Mouse (Mus musculus) hindlimb bud, embryonic 11.5 days (tissue): ENCODE data around the gene Jazf1.

Experiments
- DNase-seq: peaks from one replicate; pipeline ENCODE4 v3.0.0-alpha.2; 2012; ENCODE audit warnings: low read depth, low spot score; ENCODE audit errors: extremely low spot score

The Jazf1 gene

DNA sequence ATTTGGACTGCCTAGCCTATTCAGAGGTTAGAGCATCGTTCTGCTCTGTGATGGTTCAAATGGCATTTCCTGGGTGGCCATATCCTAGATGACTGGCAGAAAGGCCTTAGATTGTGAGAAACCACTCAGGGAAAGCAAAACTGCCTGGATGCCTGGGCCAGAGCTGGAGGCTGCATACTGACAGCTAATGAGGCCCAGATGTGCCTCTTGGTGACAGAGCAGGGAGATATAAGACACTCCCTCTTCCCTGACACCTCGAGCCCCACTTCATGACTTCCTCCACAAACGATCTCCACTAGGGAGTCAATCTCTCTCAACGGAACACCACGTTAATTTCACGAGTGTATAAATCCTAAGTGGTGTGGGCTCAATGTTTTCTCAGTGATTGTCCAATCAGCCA lies 207.7 kb downstream of the Jazf1 start:
- no peak for DNase-seq

DNA sequence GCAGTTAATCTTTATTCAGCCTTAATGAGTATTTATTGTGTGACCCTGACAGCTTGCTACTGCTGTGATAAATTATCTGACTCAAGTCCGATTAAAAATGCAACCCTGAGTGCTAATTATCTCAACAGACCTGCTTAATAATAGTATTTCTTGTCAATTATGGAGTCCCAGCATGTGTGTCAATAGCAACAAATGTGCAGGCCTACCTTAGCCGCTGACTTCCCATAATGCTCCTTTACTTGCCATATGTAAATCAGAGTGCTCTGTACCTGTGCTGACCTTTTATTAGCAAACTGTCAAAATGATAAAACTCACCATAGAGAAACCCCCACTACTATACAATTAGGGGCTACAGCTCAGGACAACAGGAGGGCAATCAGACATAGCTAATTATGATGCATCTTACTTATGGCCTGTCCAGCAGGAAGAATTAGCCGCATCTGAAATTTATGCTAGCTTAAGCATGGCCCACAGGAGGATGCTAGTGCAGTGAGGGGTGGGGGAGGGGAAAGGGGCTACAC lies 209.5 kb downstream of the Jazf1 start:
- DNase-seq, result no peak

DNA sequence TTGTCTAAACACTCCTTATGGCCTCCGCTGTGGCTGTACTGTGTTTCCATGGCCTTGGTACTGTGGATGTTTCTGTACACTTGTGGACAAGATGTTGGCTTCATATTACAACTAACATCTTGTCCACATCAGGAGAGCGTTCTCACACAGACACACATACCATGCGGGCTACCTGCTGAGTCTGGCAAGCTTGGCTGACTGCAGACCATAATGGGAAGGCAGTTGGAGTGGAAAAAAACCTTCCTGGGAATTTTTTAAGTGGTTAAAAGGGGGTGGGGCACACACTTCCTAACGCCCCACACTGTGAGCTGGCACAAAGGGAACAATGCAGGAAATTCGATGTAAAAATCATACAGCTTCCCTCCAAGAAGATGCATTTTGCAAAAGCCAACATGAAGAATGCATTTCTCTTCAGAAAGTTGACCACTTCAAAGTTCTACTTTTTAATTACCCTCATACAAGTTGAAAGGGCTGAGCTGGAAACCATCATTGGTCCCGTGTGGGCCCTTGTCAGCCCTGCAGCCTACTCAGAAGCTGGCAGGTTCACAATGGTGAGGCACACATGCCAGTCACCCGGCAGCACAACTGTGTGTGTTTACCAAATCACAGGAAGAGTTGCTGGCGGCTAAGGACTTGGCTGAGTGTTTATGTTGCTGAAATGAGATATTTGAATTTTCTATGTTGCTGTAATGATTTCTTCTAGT lies 215.9 kb downstream of the Jazf1 start:
- DNase-seq, result no peak

DNA sequence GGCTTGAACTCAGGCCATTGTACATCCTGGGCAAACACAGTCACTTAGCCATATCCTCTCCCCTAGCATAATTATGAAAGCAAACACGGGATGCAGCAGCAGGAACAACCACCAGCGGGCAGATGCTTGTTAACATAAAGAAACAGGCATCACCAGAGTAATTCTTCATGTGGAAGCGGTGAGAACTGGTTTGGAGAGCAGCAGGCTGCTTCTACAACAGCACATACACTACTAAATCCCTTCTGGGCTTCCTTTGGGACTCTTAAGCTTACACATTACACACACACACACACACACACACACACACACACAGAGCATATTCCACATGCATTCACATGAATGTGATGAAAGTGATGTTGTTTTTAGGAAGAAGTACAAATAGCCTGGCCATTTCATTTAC lies 216.5 kb downstream of the Jazf1 start:
- no peak for DNase-seq

DNA sequence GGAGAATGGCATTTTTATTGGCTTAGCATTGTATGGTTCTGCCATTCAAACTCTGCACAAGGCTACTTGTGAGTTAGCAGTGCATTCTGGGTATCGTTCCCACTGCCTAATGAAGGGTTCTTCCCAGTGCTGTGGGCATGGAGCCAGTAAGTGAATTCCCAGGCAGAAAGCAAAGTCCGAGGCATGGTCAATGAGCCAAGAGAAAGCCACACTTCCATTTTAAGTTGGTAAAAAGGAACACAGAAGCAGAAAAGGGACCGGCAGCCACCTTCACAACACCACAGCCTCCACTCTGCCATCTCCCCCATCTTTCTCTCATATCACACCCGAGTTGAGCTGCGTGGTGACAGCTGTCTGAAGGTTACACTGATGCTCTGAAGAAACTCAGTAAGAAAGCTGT lies 217.4 kb downstream of the Jazf1 start:
- DNase-seq, result no peak

DNA sequence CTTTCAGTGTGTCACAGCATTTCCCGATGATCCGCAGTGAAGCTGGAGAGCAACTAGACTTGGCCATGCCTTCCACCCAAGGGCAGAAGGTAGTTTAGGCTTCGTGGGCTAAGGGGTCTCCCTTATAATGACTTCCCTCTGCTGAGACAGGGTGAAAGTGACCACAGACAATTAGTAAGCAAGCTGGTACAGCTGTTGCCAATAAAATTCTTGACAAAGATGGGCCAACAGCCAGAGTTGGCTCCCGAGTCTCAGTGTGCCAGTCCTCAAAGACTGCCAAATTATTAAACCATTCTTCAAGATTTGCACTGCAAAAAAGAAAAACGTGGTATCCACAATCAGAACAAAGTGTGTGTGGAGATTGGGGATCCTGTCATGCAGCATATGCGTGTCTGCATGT lies 220.2 kb downstream of the Jazf1 start:
- no peak for DNase-seq

DNA sequence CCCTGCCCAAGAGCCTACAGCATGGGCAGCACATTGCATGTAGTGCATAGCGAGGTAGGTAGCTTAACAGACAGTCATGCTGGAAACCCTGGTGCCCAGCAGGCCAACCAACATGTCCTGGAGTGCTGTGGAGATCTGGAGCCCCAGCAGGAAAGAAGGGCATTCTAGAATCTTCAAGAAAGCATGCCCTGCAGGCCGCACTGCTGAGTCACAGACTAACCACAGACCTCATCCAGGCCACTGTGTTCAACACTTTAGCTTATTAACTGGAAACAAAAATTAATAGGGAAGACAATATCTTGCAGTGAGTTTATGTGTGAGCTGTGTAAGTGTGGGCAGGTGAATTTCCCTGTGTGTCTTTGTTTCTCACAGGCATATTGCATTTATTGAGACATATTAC lies 222.1 kb downstream of the Jazf1 start:
- DNase-seq, result no peak

DNA sequence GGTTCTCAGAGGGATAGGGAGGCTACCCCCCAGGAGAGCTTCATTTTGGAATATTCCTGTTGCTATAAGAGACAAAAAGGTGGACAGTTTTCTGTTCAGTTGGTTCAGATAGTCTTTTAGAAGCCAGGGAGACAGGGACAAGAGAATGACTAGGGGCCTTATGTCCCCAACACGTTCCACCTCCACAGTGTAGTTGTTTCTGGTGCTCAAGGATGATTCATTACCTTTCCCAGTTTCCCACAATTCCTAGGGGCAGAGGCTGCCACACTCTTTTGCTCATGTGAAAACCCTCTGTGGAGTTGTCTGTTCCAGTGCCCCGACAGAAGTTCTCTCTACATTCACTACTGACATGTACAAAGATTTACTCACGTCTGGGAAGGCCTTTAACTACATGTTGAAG lies 223.7 kb downstream of the Jazf1 start:
- no peak for DNase-seq

DNA sequence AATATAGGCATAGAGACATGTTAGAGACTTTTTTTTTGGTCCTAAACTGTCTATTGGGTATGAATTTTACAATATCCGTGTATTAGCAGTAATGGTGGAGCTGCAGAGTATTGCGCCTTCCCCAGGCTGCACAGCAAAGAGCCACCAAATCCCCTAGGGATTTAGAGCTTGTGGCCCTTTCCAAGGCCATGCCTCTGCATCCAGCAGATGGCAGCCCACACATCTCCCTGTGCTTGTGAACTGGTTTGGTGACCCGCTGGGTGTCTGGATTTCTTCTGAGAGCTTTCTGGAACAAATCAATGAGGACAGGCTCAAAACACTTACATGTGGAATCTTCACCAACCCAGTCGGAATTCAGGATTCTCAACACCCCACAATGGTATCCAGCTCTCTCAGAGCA lies 225.4 kb downstream of the Jazf1 start:
- DNase-seq, result no peak

DNA sequence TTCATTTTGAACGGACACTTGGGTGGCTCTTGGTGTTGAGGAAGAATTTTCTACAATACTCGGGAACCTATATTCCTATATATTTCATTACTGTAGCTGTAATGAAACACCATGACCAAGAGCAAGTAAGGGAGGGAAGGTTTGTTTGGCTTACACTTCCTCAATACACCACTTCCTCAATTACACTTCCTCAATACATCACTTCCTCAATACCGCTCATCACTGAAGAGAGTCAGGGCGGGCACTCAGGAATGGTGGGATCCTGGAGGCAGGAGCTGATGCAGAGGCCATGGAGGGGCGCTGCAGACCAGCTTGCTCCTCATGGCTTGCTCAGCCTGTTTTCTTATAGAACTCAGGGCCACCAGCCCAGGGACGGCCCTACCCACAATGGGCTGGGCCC lies 225.8 kb downstream of the Jazf1 start:
- no peak for DNase-seq

DNA sequence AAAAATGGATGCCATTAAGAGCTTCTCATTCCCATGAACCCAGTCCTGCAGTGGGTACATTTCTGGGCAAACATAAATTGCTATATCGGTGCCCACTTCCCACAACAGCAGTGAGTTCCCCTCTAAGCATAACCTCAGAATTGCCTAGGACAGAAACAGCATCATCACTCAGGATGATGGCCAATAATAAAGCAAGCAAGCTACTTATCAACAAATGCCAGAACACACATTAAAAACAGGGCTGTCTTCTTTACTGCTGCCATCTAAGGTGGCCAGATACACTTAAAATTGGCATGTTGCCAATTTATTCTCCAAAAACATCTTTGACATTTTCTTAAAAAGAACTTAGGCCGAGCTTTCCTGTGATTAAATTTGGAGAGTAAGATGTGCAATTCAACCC lies 226.8 kb downstream of the Jazf1 start:
- DNase-seq, result no peak

DNA sequence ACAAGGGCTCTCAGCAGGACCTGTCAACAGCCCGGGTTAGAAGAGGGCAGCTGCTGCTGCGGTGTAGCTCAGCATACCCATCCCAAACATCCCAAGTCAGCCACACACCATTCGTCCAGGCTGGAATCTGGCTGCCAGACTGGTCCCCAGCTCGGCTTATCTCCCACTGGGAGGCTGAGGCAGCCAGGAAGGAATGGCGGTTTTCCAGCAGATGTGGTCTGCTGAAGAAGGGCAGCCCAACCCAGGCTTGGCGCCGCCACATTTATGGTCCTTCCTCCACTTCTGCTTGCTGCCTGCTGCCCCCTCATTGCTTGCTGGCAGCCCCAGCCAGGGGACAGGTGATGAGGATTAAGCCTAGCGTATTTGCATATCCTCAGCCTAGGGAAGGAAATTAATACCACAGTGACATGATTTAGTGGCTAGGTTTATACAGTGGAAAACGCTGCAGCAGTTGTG lies 227.8 kb downstream of the Jazf1 start:
- DNase-seq, result no peak

DNA sequence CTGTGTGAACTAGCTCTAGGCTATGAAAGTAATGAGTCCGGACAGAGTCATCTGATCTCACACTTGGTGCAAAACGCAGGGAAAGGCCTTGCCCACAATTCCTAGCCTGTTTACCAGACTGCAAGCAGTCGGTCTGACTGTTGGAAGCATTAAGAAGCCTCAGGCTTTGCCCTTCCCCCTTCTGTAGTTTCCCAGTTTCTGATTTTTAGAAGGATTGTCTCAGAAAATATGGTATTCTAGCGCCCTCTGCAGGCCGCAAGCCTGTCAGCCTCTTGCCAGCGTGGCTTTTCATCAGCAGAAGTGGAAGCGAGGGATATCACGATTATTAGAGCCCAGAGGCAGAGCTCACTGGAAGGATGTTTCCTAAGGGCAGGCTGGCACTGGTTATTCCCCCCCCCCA lies 229.7 kb downstream of the Jazf1 start:
- DNase-seq, result peak; percentile 98

DNA sequence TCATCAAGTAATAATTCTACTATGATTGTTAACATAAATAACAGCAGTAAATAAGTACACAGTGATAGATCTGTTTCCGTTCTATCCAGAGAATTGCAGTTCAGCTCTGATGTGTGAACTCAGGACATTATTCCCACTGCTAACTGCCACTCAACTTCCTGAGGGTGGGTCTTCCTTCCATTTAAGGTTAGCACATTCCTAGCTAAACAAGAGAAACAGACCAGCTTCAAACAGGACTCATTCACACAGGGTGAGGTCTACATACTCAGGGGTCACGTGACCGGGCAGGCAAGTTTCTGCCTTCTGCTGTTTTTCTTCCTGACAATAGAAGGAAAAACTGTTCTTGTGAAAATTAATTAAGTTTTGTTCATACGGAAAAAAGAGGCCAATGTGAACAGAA lies 230.6 kb downstream of the Jazf1 start:
- peak; percentile 57 for DNase-seq

DNA sequence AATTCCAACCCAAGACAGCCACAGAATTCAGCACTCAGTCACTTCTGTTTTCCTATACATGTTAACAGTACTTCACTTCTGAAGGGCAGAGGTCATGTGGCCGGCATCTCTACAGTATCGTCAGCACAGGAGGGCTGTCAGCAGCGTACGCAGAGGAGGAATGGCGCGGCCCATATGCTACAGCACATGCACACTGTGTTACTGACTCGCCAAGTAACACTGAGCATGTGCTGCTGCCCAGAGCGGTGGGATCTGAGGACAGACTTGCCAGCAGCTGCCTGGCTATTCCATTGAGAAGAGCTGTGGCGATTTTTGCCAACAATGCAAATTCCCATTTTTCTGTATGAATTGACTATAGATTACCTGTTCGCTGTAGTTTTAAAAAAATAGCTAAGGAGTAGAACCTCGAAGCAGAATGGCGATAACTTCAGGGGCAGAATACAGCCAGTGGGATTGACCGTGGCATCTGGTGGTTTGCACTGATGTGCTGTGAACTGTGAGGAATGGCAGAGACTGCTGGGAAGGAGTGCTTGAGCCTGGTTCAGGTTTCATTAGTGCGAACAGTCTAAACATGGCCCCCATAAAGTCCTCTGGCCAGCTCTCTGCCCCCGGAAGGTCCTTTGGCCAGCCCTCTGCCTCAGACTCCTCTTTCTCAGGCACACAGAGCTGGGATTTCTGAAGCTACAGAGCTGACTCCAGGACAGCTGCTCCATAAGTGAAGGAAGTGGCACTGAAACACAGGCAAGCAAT lies 232.1 kb downstream of the Jazf1 start:
- no peak for DNase-seq

DNA sequence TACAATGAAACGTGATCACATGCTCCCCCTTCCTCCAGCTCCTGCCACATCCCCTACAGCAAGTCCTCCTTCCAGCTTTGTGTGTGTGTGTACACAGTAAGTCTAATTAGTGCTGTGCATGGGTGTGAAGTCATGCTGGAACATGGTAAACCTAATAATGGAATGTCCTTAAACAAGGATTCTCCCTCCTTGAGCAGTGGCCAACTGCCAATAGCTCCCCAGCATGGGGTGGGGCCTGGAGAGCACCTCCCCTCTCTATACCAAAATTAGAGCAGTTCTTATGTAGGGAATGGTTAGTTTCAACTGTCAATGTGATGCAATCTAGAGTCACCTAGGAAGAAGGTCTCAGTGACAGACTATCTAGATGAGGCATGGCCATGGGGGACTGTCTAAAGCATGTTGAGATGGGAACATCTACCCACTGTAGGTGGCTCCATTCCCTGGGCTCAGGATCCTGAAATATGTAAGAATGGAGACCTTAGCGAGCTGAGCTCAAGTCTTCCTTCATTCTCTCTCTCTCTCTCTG lies 240.6 kb downstream of the Jazf1 start:
- no peak for DNase-seq

DNA sequence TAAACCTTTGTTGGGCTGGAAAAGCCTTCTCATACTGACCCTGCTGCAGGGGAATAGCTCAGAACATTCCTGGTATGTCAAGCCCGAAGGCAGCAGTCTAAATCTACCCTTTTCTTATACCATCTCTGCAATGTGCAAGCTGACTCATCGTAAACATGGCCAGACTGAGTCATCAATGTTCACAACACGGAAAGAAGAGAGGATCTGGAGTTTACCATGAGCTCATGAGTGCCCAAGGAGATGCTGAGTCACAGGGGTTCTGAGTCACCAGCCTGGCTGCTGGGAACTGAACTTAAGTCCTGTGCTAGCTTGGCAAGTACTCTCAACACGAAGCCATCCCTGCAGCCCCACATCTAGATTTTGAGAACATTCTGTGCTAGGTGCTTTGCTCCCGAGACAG lies 242.9 kb downstream of the Jazf1 start:
- DNase-seq, result no peak

DNA sequence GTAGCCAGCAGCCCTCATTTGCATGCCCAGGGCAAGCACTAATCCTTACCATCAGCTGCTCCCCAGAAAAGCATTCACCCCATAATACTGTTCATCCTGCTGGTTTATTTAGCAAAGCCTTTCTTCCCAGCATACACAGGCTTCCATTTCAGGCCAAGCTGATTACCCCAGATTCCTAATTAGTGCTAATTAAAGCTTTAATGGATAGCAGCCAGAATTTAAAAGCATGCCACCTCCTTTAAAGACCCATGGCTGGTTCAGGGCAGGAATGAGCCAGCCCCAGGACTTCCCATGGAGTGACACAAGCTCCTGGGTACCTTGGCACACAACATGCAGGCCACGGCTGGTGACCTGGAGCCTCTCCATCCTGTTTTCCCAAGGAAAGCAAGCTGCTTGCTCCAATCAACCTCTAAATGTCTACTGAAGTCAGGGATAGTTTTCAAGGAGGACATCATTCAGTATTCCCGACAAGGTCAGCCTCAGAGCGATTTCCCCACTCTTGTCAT lies 243.4 kb downstream of the Jazf1 start:
- no peak for DNase-seq

DNA sequence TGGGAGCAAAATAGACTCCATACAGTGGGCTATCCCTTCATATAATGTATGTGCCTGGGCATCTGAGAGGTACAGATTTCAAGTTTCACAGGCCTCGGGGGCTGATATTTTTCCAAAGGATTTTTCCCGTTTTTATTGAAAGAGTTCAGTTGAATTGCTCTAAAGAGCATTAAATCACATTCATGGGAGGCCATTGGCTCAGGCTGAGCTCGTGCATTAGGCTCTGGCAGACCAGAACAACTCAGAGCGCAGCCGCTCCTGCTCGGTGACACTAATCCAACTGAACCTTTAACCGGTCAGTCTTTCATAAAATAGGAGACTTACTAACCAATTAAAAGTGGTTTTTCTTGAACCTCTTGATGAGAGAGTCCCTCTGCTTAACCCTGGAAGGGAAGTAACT lies 245.4 kb downstream of the Jazf1 start:
- no peak for DNase-seq

DNA sequence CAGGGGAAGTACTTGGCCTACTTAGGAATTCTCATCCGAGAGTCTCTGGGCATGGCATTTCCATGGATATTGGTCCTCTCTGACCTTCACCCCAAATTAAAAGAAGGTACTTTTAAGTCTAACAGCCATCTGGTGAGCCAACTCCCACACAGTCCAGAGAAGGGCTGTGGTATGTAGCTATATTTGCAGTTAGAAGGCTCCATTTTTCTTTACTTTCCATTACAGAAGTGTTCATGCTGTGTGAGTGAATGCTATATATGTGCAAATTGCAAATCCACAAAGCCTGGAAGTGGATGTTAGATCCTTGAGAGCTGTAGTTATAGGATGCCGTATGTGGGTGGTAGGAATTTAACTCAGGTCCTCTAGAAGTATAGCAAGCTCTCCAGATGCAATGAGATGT lies 245.8 kb downstream of the Jazf1 start:
- DNase-seq, result no peak

DNA sequence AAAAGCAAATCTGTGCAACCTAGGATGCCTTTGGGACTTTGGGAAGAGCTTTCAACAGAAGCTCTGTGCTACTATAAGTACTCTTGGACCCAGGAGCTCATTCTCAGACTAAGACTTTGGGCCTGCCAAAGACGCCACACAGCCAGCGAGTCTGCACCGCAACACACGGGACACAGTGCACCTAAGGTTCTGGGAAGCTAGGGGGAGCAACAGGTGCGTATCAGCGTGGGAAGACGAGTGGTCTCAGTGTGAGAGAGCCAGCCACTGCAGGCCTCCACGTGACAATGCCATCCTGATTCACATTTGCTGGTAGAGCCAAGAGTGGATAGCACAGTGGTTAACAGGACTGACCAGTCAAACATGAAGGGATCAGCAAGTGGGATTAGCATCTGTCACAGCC lies 249.1 kb downstream of the Jazf1 start:
- DNase-seq, result no peak

DNA sequence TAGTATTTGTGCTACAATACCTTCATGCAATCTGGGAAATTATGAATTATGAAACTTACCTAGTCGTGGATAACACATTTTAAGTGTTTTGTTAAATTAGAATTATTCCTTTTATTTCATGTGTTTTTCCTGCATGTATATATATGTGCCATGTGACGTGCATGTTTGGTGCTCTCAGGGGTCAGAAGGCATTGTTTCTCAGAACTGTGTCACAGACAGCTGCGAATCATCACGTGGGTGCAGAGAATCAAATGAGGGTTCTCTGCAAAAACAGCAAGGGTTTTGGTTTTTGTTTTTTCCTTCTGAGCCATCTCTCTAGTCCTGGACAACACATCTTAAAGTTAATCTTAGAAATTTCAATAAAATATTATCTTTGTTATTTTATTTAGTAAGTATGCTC lies 250.4 kb downstream of the Jazf1 start:
- no peak for DNase-seq
